Mouse (Mus musculus) bone marrow, adult 2 months (tissue): ENCODE data around the gene Rab11a. TPM values are rescaled to one million over a fixed set of nuclear protein-coding genes. Genes with fewer than 3 reads are reported as not detected.

ENCODE experiments used
- H3K27ac ChIP-seq: fragments of 200-500 bp; 2 replicates; pipeline ENCODE4 v1.5.1; 2012; ENCODE audit warnings: low read depth, mild to moderate bottlenecking, control low read depth, inconsistent platforms, low read length; ENCODE audit not compliant: control insufficient read depth, poor library complexity, insufficient read depth
- H3K4me1 ChIP-seq: fragments of 200-500 bp; 2 replicates; pipeline ENCODE4 v1.6.1; 2011; ENCODE audit warnings: low read length; ENCODE audit not compliant: control insufficient read depth, insufficient read depth
- H3K4me3 ChIP-seq: fragments of 200-500 bp; replicated peaks from 2 replicates; pipeline ENCODE3; 2011; ENCODE audit warnings: mild to moderate bottlenecking, low read depth, low read length, control low read depth; ENCODE audit not compliant: control insufficient read depth
- CTCF ChIP-seq: fragments of 200-500 bp; IDR thresholded peaks from 2 replicates; pipeline ENCODE4 v1.5.1; 2011; ENCODE audit warnings: low read length, control low read depth; ENCODE audit not compliant: control insufficient read depth, insufficient read depth
- POLR2A ChIP-seq: fragments of 200-500 bp; IDR thresholded peaks from 2 replicates; pipeline ENCODE4 v1.6.1; 2011; ENCODE audit warnings: low read depth, mild to moderate bottlenecking, control low read depth, low read length, borderline replicate concordance; ENCODE audit not compliant: control insufficient read depth
- WGBS: fragments of 180-500 bp; shearing (Covaris S2); methylation state at CpG from one replicate; pipeline ENCODE4 v1.1.7; 2018; 5-methylcytosine and 5-hydroxymethylcytosine counted together
- polyA plus RNA-seq: library from polyadenylated mRNA; stranded (reverse); fragments of >200 nt; gene quantifications from 2 replicates; pipeline ENCODE4 v1.2.4, GENCODE M21; 2011; ENCODE audit warnings: low replicate concordance; ENCODE audit not compliant: missing spikeins, insufficient read depth, insufficient read length

The Rab11a gene
- polyA plus RNA-seq, 1 experiment = 132 TPM

DNA sequence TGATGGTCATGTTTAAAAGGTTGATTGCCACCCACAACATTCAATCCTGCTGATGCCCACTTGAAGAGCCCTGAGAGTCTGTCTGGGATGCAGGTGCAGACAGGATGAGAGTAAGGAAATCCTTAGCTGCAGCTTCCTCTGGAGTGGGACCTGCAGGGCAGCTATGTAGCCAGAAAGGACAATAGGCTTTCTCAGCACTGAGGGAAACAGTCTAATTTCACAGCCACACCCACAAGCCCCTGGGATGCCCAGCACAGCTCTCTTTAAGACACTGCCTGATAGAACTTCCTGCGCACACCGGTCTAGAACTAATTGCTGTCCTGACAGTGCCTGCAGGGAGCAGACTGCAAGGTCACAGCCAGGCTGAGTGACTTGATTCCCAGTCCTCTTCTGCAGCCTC is 69.6 kb downstream of the Rab11a start:
- H3K4me1 ChIP-seq = peaks cover 2% of the 10 kb centered on the region; the same call in 1 of the 2 replicates
- 67% methylated on average over 2 of the region's 2 CpGs for WGBS
- H3K27ac ChIP-seq = no peak overlapping the region
- H3K4me3 ChIP-seq = no peak overlapping the region
- TF ChIP-seq CTCF = no peak

- H3K27ac ChIP-seq = no peak overlapping the region
- H3K4me3 ChIP-seq = no peak overlapping the region
- H3K4me1 ChIP-seq = peaks cover 2% of the 10 kb centered on the region; the same call in 1 of the 2 replicates
- 9% methylated on average over 5 of the region's 5 CpGs for WGBS
- TF ChIP-seq CTCF = no peak
- no peak for TF ChIP-seq POLR2A
These were observed 70.0 kb downstream of the Rab11a start for GRCm38 (mm10) chr9:64667513-64667912.

GRCm38 (mm10) chr9:64666549-64666948 is 71.0 kb downstream of the Rab11a start:
- H3K27ac ChIP-seq = no peak overlapping the region
- no peak for TF ChIP-seq CTCF
- no peak for TF ChIP-seq POLR2A
- no peak overlapping the region for H3K4me3 ChIP-seq
- H3K4me1 ChIP-seq = peaks cover 2% of the 10 kb centered on the region; the same call in 1 of the 2 replicates
- WGBS = 32% methylated on average over 4 of the region's 4 CpGs

Other genes with a start within 250 kb of the Rab11a start
- 77.2 and 86.3 TPM in 2 replicates for gene Dennd4a, start 73.6 kb upstream of the Rab11a start, polyA plus RNA-seq
- gene Slc24a1, start 213.8 kb upstream of the Rab11a start, polyA plus RNA-seq = 0.25 TPM in 1 of 2 replicates, not detected in the other
- gene Ints14, start 223.1 kb upstream of the Rab11a start, polyA plus RNA-seq = 7.7 and 9.0 TPM in 2 replicates